Mouse (Mus musculus) kidney, adult 2 months (tissue): Measurements from ENCODE around the gene Rpgrip1.

Source experiments
- CTCF ChIP-seq: fragments of 200-500 bp; conservative IDR thresholded peaks from 2 replicates; pipeline ENCODE4 v1.5.1; 2011; ENCODE audit warnings: low read depth, mild to moderate bottlenecking, control low read depth, low read length, moderate library complexity, mixed read lengths; ENCODE audit not compliant: insufficient read depth, insufficient read length
- POLR2A ChIP-seq: fragments of 200-500 bp; IDR thresholded peaks from one replicate; pipeline ENCODE4 v1.6.1; 2011; ENCODE audit warnings: low read depth, low read length, control low read depth

GRCm38 (mm10) chr14:52108025-52108424 lies 2.5 kb upstream of the Rpgrip1 start:
- TF ChIP-seq CTCF (no peak), POLR2A (no peak)
